Mouse (Mus musculus) heart, embryonic 15.5 days (tissue): ENCODE measurements around the gene Mdh1. TPM values are rescaled to one million over a fixed set of nuclear protein-coding genes. Genes with fewer than 3 reads are reported as not detected.

ENCODE experiments used
- ATAC-seq: fragments of 200-750 bp; cut with Nextera tagmentation; replicated peaks from 2 replicates; pipeline ENCODE4 v1.8.0; 2017; ENCODE audit warnings: low read depth, moderate TSS enrichment; ENCODE audit not compliant: insufficient number of reproducible peaks, insufficient read depth, low FRiP score
- H3K27ac ChIP-seq: fragments of 300-500 bp; sonication (generic); 2 replicates; pipeline ENCODE4 v1.5.1; 2015; ENCODE audit warnings: mild to moderate bottlenecking, inconsistent platforms
- H3K27me3 ChIP-seq: fragments of 300-500 bp; sonication (generic); 2 replicates; pipeline ENCODE4 v1.6.1; 2015; ENCODE audit warnings: inconsistent platforms
- H3K36me3 ChIP-seq: fragments of 300-500 bp; sonication (generic); 2 replicates; pipeline ENCODE4 v1.6.1; 2015; ENCODE audit warnings: mild to moderate bottlenecking, inconsistent platforms
- H3K4me1 ChIP-seq: fragments of 300-500 bp; sonication (generic); replicated peaks from 2 replicates; pipeline ENCODE4 v1.6.1; 2015; ENCODE audit warnings: inconsistent platforms
- H3K4me2 ChIP-seq: fragments of 300-500 bp; sonication (generic); 2 replicates; pipeline ENCODE4 v1.6.1; 2015; ENCODE audit warnings: inconsistent platforms, mild to moderate bottlenecking, moderate library complexity
- H3K4me3 ChIP-seq: fragments of 300-500 bp; sonication (generic); 2 replicates; pipeline ENCODE4 v1.5.1; 2015; ENCODE audit warnings: mild to moderate bottlenecking, inconsistent platforms
- H3K9ac ChIP-seq: fragments of 300-500 bp; sonication (generic); 2 replicates; pipeline ENCODE4 v1.6.1; 2015; ENCODE audit warnings: mild to moderate bottlenecking, inconsistent platforms
- H3K9me3 ChIP-seq: fragments of 300-500 bp; sonication (generic); replicated peaks from 2 replicates; pipeline ENCODE4 v1.6.1; 2016; ENCODE audit warnings: inconsistent platforms
- WGBS: fragments of 180-500 bp; shearing (Covaris S2); methylation state at CpG from one replicate; pipeline ENCODE4 v1.1.7; 2015; ENCODE audit warnings: mixed read lengths; 5-methylcytosine and 5-hydroxymethylcytosine counted together
- polyA plus RNA-seq: library from polyadenylated mRNA; unstranded; fragments of >200 nt; fragmentation: Nextera tagmentation; extraction: Ambion mirVana; gene quantifications from 2 replicates; pipeline ENCODE4 v1.2.1, GENCODE M21; 2015

The Mdh1 gene
- polyA plus RNA-seq, 1 experiment from 2014 or later, result 1,790 TPM

DNA sequence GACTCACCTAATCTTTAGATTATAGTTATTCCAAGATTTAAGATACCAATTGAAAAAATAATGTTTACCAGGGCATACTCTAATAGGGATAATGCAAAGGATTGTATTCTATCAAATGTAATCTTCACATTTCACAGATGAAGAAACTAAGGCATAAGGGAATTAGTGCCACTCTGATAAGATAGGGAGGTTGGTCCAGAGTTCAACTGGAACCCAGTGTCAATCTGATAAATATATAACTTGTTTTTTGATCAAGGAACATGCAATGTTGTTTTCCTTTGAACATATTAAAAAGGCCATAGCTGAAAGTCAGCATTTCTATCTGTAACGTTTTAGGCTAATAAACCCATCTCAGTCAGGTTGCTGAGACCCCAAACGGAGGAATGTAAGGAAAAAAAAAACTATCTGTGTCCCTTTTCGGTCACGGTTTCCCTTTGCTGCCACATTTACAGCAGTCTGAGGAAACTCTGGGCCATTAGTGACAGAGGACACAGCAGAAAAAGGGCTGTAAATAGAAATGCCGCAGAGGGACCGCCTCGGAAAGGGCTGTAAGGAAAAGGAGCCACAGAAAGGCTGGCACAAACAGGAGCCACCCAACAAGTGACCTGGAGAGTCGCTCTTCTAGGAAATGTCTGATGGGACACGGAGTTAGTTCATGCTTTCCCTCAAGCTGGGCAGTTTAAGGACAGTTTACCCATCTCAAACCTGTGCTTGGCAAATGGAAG lies 7.3 kb downstream of the Mdh1 start:
- H3K4me1 ChIP-seq, result peaks cover 59% of the 10 kb centered on the region
- H3K9ac ChIP-seq, result 0 out of 2 replicates have a peak overlapping the region, but pooled peaks have one; percentile 14
- H3K27me3 ChIP-seq, result no peaks in the 10 kb centered on the region
- H3K9me3 ChIP-seq, result no peaks in the 10 kb centered on the region
- H3K4me3 ChIP-seq, result no peak overlapping the region
- H3K4me2 ChIP-seq, result no peak overlapping the region
- ATAC-seq, result no peak
- WGBS, result 75% methylated on average over 9 of the region's 9 CpGs
- peaks cover 39% of the 10 kb centered on the region for H3K36me3 ChIP-seq
- peak overlapping the region; percentile 56 for H3K27ac ChIP-seq

DNA sequence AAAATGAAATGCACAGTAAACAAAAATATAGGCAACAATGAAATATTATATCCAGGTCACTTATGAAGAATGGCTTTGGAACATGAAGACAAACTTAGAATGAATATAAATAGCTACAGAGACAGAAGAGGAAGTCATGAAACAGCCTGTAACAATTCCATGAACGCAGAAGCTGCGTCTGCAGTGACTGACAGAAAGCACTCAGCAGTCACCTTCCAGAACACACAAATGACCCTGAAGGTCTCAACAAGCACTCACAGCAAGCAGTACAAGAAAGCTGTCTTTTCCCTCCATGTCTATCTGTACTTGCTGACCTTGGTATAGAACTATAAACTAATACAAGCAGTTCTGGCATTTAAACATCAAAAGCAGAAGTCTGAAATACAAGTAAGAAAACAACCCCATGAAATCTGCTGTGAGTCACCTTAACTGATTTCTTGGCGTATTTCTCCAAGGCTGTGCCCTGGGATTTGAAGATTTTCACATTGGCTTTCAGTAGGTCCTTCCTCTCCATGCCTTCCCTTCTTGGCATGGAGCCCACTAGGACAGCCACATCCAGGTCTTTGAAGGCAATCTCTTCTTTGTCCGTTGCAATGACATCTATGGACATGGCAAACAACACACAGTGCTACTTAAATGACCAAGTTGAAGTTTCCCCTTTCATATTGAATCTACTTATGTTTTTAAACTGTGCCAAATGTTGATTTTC lies 8.4 kb downstream of the Mdh1 start:
- peaks cover 51% of the 10 kb centered on the region for H3K4me1 ChIP-seq
- no peaks in the 10 kb centered on the region for H3K9me3 ChIP-seq
- peak overlapping the region; percentile 26 for H3K4me2 ChIP-seq
- ATAC-seq, result no peak; the same call in 1 of the 2 replicates
- peaks cover 49% of the 10 kb centered on the region for H3K36me3 ChIP-seq
- no peak overlapping the region for H3K4me3 ChIP-seq
- WGBS, result 42% methylated on average over 4 of the region's 4 CpGs
- H3K27ac ChIP-seq, result peak overlapping the region; percentile 81
- no peaks in the 10 kb centered on the region for H3K27me3 ChIP-seq
- H3K9ac ChIP-seq, result no peak overlapping the region

DNA sequence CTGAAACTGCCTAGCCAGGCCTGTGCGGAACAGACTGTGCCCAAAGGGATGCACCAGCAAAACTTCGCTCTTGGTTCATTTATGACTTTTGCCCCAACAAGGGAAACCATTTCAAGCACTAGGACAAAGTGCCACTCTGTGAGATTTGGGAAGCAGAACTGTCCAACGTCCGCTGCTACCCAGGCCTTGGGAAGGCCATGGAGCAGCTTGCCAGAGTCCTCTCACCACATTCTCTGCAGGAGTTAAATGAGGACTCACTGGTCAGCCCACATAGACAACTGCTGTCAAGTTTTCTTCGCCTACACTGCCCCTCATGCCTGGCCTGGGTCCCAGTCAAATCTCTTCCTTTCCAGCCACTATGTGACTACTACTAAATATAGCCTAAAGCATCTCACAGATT lies 10.8 kb downstream of the Mdh1 start:
- peaks cover 59% of the 10 kb centered on the region for H3K36me3 ChIP-seq

DNA sequence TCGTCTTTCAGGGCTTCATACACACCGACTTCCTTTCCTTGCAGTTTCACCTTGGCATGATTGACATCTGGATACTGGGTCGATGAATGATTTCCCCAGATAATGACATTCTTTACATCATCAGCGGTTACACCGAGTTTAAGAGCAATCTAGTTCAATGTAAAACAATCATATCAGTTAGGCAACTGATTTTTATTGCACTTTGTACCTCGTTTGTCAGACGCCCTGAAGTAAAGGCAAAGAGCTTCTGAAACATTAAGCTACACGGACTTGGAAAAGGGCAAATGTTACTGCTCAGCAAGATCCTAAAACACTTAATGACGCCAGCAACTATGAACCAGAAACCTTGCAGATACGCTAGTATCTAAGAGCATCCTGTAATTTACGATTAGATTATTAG lies 12.4 kb downstream of the Mdh1 start:
- no peaks in the 10 kb centered on the region for H3K9me3 ChIP-seq
- no peak for ATAC-seq
- H3K9ac ChIP-seq, result no peak overlapping the region
- peaks cover 22% of the 10 kb centered on the region for H3K4me1 ChIP-seq
- 79% methylated on average over 11 of the region's 11 CpGs for WGBS
- no peak overlapping the region for H3K4me2 ChIP-seq
- no peak overlapping the region for H3K27ac ChIP-seq
- H3K4me3 ChIP-seq, result no peak overlapping the region
- H3K27me3 ChIP-seq, result no peaks in the 10 kb centered on the region
- H3K36me3 ChIP-seq, result peaks cover 53% of the 10 kb centered on the region

More for the DNA sequence above, 10.8 kb downstream of the Mdh1 start:
- Histone ChIP-seq H3K9ac (no peak overlapping the region), H3K4me2 (peak overlapping the region; percentile 20; the same call in 1 of the 2 replicates), H3K27me3 (no peaks in the 10 kb centered on the region), H3K27ac (peak overlapping the region; percentile 73), H3K9me3 (no peaks in the 10 kb centered on the region), H3K4me1 (peaks cover 34% of the 10 kb centered on the region), H3K4me3 (no peak overlapping the region)
- ATAC-seq, result peak; percentile 80
- WGBS, result 61% methylated on average over 5 of the region's 5 CpGs

DNA sequence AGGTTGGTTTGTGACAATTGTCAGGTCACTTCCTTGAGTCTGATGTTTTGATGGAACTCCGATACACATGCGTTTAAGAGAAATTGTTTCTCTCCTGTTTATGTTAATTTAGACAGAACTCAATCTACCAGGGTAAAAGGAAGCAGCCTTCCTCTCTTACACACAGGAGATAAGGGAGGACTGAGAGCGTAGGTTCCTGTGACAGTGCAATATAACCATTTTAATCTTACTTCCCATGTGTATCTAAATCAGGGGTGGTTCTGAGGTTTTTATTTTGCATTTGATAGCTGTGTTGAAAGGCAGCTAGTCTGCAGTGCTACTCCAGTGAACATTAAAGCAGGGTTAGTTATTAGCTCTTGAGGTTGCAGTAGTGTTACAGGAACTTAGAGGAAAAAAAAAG lies 20.1 kb downstream of the Mdh1 start:
- Histone ChIP-seq H3K9me3 (no peaks in the 10 kb centered on the region), H3K36me3 (peaks cover 11% of the 10 kb centered on the region; the same call in 1 of the 2 replicates), H3K4me3 (no peak overlapping the region), H3K9ac (no peak overlapping the region), H3K27me3 (no peaks in the 10 kb centered on the region), H3K4me1 (0 out of 2 replicates have a peak, but pooled peaks cover 2% of the 10 kb centered on the region), H3K4me2 (no peak overlapping the region), H3K27ac (no peak overlapping the region)
- ATAC-seq, result no peak
- 51% methylated on average over 3 of the region's 3 CpGs for WGBS

DNA sequence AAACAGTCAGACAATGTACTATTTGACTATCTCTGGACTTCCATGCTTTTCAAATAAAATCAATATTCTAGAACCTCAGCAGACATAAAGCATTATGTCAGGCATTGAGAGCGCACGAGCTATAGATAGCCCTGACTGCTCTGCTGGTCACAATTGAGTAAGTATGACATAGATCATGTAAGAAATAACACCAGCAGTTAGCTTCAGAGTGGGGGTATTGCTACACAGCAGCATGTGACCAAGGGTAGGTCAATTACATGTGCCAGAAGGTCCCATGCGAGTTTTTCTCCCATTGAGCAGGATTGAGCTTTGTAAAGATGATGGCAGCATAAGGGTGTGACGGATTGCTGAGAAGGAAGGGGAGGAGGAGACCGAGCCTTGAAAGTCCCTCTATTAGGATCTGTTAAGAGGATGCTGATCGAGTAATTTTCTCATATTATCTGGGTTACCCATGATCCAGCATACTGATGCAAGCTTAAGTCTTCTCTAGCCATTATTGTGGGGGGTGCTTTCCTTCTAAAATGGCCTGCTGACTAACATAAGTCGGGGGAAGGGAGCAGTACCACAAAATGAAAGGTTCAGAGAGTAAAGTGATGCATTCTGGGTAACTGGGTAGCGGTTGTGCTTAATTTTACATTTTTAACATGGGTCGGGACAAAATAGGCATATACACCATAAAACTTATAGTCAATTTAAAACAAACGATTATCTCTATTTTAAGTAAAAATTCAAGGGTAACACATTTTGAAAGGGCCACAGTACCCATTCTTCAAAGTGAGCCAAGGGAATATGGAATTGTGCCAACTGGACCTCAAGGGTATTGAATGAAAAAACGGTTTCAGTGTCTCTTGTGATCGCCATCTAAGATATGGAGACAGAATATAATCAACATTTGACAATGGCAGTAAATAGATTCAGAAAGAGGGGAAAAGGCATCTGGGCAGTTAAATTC lies 21.7 kb downstream of the Mdh1 start:
- no peak for ATAC-seq
- 0 out of 2 replicates have a peak, but pooled peaks cover 7% of the 10 kb centered on the region for H3K36me3 ChIP-seq
- H3K27ac ChIP-seq, result no peak overlapping the region
- no peak overlapping the region for H3K4me3 ChIP-seq
- H3K4me1 ChIP-seq, result 0 out of 2 replicates have a peak, but pooled peaks cover 2% of the 10 kb centered on the region
- H3K4me2 ChIP-seq, result no peak overlapping the region
- H3K27me3 ChIP-seq, result no peaks in the 10 kb centered on the region
- WGBS, result 84% methylated on average over 12 of the region's 12 CpGs
- no peak overlapping the region for H3K9ac ChIP-seq
- H3K9me3 ChIP-seq, result no peaks in the 10 kb centered on the region

DNA sequence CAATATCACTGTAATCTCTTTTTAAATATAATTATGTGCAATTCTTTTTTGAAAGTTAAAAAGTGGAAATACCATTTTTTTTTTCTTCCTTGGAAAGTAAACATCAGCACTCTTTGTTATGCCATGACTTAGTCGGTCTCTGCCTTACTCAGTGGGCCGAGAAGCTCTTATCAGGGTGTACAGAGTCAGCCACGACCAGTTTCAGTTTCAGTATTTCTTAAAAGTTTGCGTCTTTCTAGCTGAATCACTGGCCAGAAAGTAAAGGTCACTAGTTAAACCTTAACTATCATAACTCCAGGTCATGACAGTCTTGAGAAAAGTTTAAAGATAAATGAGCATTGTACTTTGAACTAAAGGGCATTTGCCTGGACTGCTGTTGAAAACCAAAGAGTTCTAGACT lies 22.4 kb downstream of the Mdh1 start:
- no peak for ATAC-seq
- no peaks in the 10 kb centered on the region for H3K27me3 ChIP-seq
- no peak overlapping the region for H3K9ac ChIP-seq
- no peak overlapping the region for H3K4me3 ChIP-seq
- H3K36me3 ChIP-seq, result 0 out of 2 replicates have a peak, but pooled peaks cover under 1% of the 10 kb centered on the region
- H3K27ac ChIP-seq, result no peak overlapping the region
- WGBS, result 58% methylated on average over 4 of the region's 4 CpGs
- H3K9me3 ChIP-seq, result no peaks in the 10 kb centered on the region
- no peak overlapping the region for H3K4me2 ChIP-seq
- 0 out of 2 replicates have a peak, but pooled peaks cover 2% of the 10 kb centered on the region for H3K4me1 ChIP-seq

DNA sequence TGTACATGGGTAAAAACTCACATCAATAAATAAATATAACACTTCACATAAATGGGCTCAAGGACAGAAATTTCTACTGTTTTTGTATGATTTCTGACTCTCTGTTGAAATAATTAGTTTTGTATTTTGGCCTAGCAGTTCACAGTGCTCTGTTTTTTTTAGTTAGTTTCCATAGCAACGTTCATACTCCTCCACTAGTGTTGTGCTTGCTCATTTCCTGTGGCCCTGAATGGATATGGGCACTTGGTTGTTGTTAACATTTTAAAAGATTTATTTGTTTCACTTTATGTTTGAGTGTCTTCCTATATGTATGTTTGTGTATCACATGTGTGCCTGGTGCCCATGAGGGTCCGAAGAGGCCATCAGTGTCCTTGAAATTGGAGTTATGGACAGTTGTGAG lies 23.1 kb downstream of the Mdh1 start:
- Histone ChIP-seq H3K9me3 (no peaks in the 10 kb centered on the region), H3K4me2 (no peak overlapping the region), H3K9ac (no peak overlapping the region), H3K4me1 (0 out of 2 replicates have a peak, but pooled peaks cover 2% of the 10 kb centered on the region), H3K4me3 (no peak overlapping the region), H3K27me3 (no peaks in the 10 kb centered on the region), H3K36me3 (no peaks in the 10 kb centered on the region), H3K27ac (no peak overlapping the region)
- 80% methylated on average over 2 of the region's 2 CpGs for WGBS
- no peak for ATAC-seq

DNA sequence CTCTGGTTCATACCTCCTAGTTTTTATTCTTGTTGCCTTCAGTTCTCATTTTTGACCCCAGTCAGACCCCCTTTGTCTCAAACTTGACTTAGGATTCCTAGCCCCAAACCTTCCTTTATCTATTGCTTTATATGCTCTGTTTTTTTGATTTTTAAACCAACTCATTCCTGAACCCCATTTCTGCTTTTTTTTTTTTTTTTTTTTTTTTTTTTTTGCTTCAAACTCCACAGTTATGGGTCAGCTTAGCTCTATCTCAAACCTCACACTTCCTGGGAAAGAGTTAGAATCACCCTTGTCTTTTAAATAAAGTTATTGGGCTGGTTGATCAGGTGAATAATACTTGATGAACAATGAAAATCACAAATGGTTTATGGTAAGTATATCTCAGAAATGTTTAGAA lies 24.6 kb downstream of the Mdh1 start:
- Histone ChIP-seq H3K9ac (no peak overlapping the region), H3K36me3 (no peaks in the 10 kb centered on the region), H3K4me1 (0 out of 2 replicates have a peak, but pooled peaks cover 2% of the 10 kb centered on the region), H3K9me3 (no peaks in the 10 kb centered on the region), H3K27me3 (no peaks in the 10 kb centered on the region), H3K27ac (no peak overlapping the region), H3K4me2 (no peak overlapping the region), H3K4me3 (no peak overlapping the region)
- ATAC-seq, result no peak

DNA sequence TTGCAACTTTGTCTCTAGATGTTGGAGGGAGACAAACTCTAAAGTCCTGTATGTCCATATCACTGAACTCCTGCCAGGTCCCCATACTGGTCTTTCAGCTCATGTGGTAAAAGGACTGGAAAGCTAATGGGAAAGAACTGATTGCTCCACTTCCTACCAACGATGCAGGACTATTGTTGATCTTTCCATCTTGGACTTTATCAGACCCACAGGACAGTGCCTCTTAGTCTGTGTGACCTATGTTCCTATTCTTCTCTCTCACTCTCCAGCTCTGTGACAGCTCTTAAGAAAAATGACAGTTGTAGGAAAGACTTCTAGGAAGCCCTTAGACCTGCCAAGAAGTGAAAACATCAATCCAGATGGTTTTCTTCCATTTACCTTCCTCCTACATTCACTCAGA lies 25.5 kb downstream of the Mdh1 start:
- Histone ChIP-seq H3K27ac (no peak overlapping the region), H3K36me3 (no peaks in the 10 kb centered on the region), H3K4me2 (no peak overlapping the region), H3K4me1 (no peaks in the 10 kb centered on the region), H3K27me3 (no peaks in the 10 kb centered on the region), H3K9me3 (no peaks in the 10 kb centered on the region), H3K4me3 (no peak overlapping the region), H3K9ac (no peak overlapping the region)
- ATAC-seq, result no peak
- WGBS, result 29% methylated on average over 1 of the region's 1 CpGs

DNA sequence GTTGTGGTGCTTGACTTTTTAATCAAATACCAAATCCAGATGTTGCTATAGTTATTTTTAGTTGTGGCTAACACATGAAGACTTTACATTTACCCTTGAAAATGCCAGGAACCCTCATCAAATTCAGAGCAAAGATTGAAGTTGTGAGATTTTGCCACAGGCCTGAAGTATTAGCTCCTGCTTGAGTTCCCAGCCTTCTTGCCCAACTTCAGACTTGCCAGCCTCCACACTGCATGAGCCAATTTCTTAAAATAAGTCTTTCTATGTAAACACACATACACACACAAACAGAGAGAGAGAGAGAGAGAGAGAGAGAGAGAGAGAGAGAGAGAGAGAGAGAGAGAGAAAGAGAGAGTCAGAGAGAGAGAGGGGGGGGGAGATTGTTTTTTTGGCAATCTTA lies 26.2 kb downstream of the Mdh1 start:
- H3K36me3 ChIP-seq, result no peaks in the 10 kb centered on the region
- H3K9me3 ChIP-seq, result no peaks in the 10 kb centered on the region
- no peaks in the 10 kb centered on the region for H3K27me3 ChIP-seq
- no peak overlapping the region for H3K9ac ChIP-seq
- H3K4me3 ChIP-seq, result no peak overlapping the region
- no peaks in the 10 kb centered on the region for H3K4me1 ChIP-seq
- no peak for ATAC-seq
- no peak overlapping the region for H3K4me2 ChIP-seq
- H3K27ac ChIP-seq, result no peak overlapping the region
